Mouse (Mus musculus) intestine, embryonic 14.5 days (tissue): ENCODE results near the gene Ndc1. TPM values are rescaled to one million over a fixed set of nuclear protein-coding genes. Genes with fewer than 3 reads are reported as not detected.
"Not testable (repeated sequence)": the region's sequence is repeated elsewhere in the genome, so short reads cannot be mapped to it uniquely, and the experiment has no call there.

Experiments used
- ATAC-seq: fragments of 200-750 bp; cut with Nextera tagmentation; replicated peaks from 2 replicates; pipeline ENCODE4 v1.8.0; 2017; ENCODE audit warnings: low read depth, moderate number of reproducible peaks, moderate TSS enrichment, moderate library complexity; ENCODE audit not compliant: low FRiP score, low TSS enrichment
- DNase-seq: peaks from one replicate; pipeline ENCODE4 v3.0.0-alpha.2; 2018; ENCODE audit warnings: low spot score
- H3K27ac ChIP-seq: fragments of 300-500 bp; sonication (generic); 2 replicates; pipeline ENCODE4 v1.5.1; 2014; ENCODE audit warnings: low read depth, mild to moderate bottlenecking, control low read depth
- H3K27me3 ChIP-seq: fragments of 300-500 bp; sonication (generic); replicated peaks from 2 replicates; pipeline ENCODE4 v1.6.1; 2014; ENCODE audit warnings: low read length, control low read depth; ENCODE audit not compliant: control insufficient read depth, insufficient read depth
- H3K36me3 ChIP-seq: fragments of 300-500 bp; sonication (generic); 2 replicates; pipeline ENCODE4 v1.6.1; 2014; ENCODE audit warnings: low read length, control low read depth; ENCODE audit not compliant: control insufficient read depth, insufficient read depth
- H3K4me1 ChIP-seq: fragments of 300-500 bp; sonication (generic); replicated peaks from 2 replicates; pipeline ENCODE4 v1.6.1; 2014; ENCODE audit warnings: low read length, control low read depth, mixed read lengths; ENCODE audit not compliant: control insufficient read depth, insufficient read depth
- H3K4me2 ChIP-seq: fragments of 300-500 bp; sonication (generic); 2 replicates; pipeline ENCODE4 v1.6.1; 2014; ENCODE audit warnings: low read length
- H3K4me3 ChIP-seq: fragments of 300-500 bp; sonication (generic); 2 replicates; pipeline ENCODE4 v1.5.1; 2014; ENCODE audit warnings: low read depth, low read length, control low read depth, mixed read lengths
- H3K9ac ChIP-seq: fragments of 300-500 bp; sonication (generic); 2 replicates; pipeline ENCODE4 v1.6.1; 2014; ENCODE audit warnings: mild to moderate bottlenecking, low read length
- H3K9me3 ChIP-seq: fragments of 300-500 bp; sonication (generic); 2 replicates; pipeline ENCODE4 v1.6.1; 2016; ENCODE audit warnings: low read length, control low read depth; ENCODE audit not compliant: control insufficient read depth
- WGBS: fragments of 180-500 bp; shearing (Covaris S2); extraction: QIAGEN DNeasy Blood & Tissue Kit; methylation state at CpG from one replicate; pipeline ENCODE4 v1.1.7; 2014; 5-methylcytosine and 5-hydroxymethylcytosine counted together
- polyA plus RNA-seq: library from polyadenylated mRNA; unstranded; fragments of >200 nt; fragmentation: Nextera tagmentation; extraction: Ambion mirVana; gene quantifications from 2 replicates; pipeline ENCODE4 v1.2.1, GENCODE M21; 2014

Ndc1 gene
- polyA plus RNA-seq, 1 experiment from 2014 or later, result 41.2 TPM

- ATAC-seq, H3K27ac ChIP-seq, H3K9me3 ChIP-seq, H3K4me3 ChIP-seq, H3K4me1 ChIP-seq, H3K9ac ChIP-seq, H3K36me3 ChIP-seq, H3K27me3 ChIP-seq, DNase-seq, H3K4me2 ChIP-seq: not testable (repeated sequence)
- 41% methylated on average over 8 of the region's 8 CpGs for WGBS
These were observed 10.4 kb upstream of the Ndc1 start for GRCm38 (mm10) chr4:107357172-107357571.

- 0 out of 2 replicates have a peak, but pooled peaks cover 8% of the 10 kb centered on the region for H3K4me1 ChIP-seq
- ATAC-seq (no peak), DNase-seq (no peak)
- 85% methylated on average over 3 of the region's 3 CpGs for WGBS
- no peak overlapping the region for H3K9ac ChIP-seq
- no peak overlapping the region for H3K4me2 ChIP-seq
- no peak overlapping the region for H3K27ac ChIP-seq
- peaks cover 4% of the 10 kb centered on the region; the same call in 1 of the 2 replicates for H3K36me3 ChIP-seq
- no peaks in the 10 kb centered on the region for H3K9me3 ChIP-seq
- H3K4me3 ChIP-seq, result no peak overlapping the region
- no peaks in the 10 kb centered on the region for H3K27me3 ChIP-seq
These were observed 9.1 kb upstream of the Ndc1 start for GRCm38 (mm10) chr4:107358460-107358859.

GRCm38 (mm10) chr4:107360457-107361145 lies 7.0 kb upstream of the Ndc1 start:
- Histone ChIP-seq H3K4me3 (no peak overlapping the region), H3K4me2 (no peak overlapping the region), H3K9ac (no peak overlapping the region), H3K27me3 (no peaks in the 10 kb centered on the region), H3K9me3 (no peaks in the 10 kb centered on the region), H3K4me1 (no peaks in the 10 kb centered on the region), H3K36me3 (peaks cover 4% of the 10 kb centered on the region; the same call in 1 of the 2 replicates), H3K27ac (no peak overlapping the region)
- WGBS, result 86% methylated on average over 7 of the region's 7 CpGs
- DNase-seq (no peak), ATAC-seq (no peak)

- no peak overlapping the region for H3K9ac ChIP-seq
- WGBS, result 70% methylated on average over 4 of the region's 4 CpGs
- no peak for ATAC-seq
These were observed 4.8 kb upstream of the Ndc1 start for GRCm38 (mm10) chr4:107362755-107363154.

GRCm38 (mm10) chr4:107363573-107363972 lies 4.0 kb upstream of the Ndc1 start:
- no peak overlapping the region for H3K27ac ChIP-seq

More at GRCm38 (mm10) chr4:107362755-107363154, 4.8 kb upstream of the Ndc1 start:
- no peaks in the 10 kb centered on the region for H3K27me3 ChIP-seq
- DNase-seq, result no peak
- H3K4me3 ChIP-seq, result no peak overlapping the region
- peaks cover 4% of the 10 kb centered on the region; the same call in 1 of the 2 replicates for H3K36me3 ChIP-seq
- H3K4me2 ChIP-seq, result no peak overlapping the region
- H3K9me3 ChIP-seq, result no peaks in the 10 kb centered on the region
- H3K4me1 ChIP-seq, result no peaks in the 10 kb centered on the region
- H3K27ac ChIP-seq, result no peak overlapping the region

GRCm38 (mm10) chr4:107364190-107364639 lies 3.4 kb upstream of the Ndc1 start:
- ATAC-seq (no peak), DNase-seq (no peak)
- 74% methylated on average over 5 of the region's 5 CpGs for WGBS

More at GRCm38 (mm10) chr4:107363573-107363972, 4.0 kb upstream of the Ndc1 start:
- H3K36me3 ChIP-seq, result peaks cover 4% of the 10 kb centered on the region; the same call in 1 of the 2 replicates
- DNase-seq, result no peak
- H3K9ac ChIP-seq, result no peak overlapping the region
- ATAC-seq, result no peak
- no peak overlapping the region for H3K4me3 ChIP-seq
- no peaks in the 10 kb centered on the region for H3K27me3 ChIP-seq
- H3K9me3 ChIP-seq, result no peaks in the 10 kb centered on the region
- no peak overlapping the region for H3K4me2 ChIP-seq
- peaks cover 2% of the 10 kb centered on the region for H3K4me1 ChIP-seq
- 79% methylated on average over 6 of the region's 6 CpGs for WGBS

GRCm38 (mm10) chr4:107366408-107366807 lies 1.2 kb upstream of the Ndc1 start:
- H3K4me1 ChIP-seq, H3K9ac ChIP-seq, H3K4me3 ChIP-seq, H3K27ac ChIP-seq, H3K27me3 ChIP-seq, H3K4me2 ChIP-seq, H3K9me3 ChIP-seq, ATAC-seq, DNase-seq: not testable (repeated sequence)
- peaks cover 19% of the 10 kb centered on the region for H3K36me3 ChIP-seq

More at GRCm38 (mm10) chr4:107364190-107364639, 3.4 kb upstream of the Ndc1 start:
- H3K4me3 ChIP-seq, result no peak overlapping the region
- H3K36me3 ChIP-seq, result peaks cover 4% of the 10 kb centered on the region; the same call in 1 of the 2 replicates
- no peak overlapping the region for H3K4me2 ChIP-seq
- H3K4me1 ChIP-seq, result peaks cover 8% of the 10 kb centered on the region
- no peaks in the 10 kb centered on the region for H3K9me3 ChIP-seq
- H3K9ac ChIP-seq, result no peak overlapping the region
- no peak overlapping the region for H3K27ac ChIP-seq
- no peaks in the 10 kb centered on the region for H3K27me3 ChIP-seq

GRCm38 (mm10) chr4:107372304-107372703 lies 4.7 kb downstream of the Ndc1 start:
- no peak overlapping the region for H3K9ac ChIP-seq
- H3K4me2 ChIP-seq, result no peak overlapping the region
- no peak overlapping the region for H3K4me3 ChIP-seq
- ATAC-seq, result no peak
- no peaks in the 10 kb centered on the region for H3K9me3 ChIP-seq
- DNase-seq, result no peak
- no peak overlapping the region for H3K27ac ChIP-seq
- no peaks in the 10 kb centered on the region for H3K27me3 ChIP-seq
- H3K4me1 ChIP-seq, result peaks cover 9% of the 10 kb centered on the region
- H3K36me3 ChIP-seq, result peaks cover 69% of the 10 kb centered on the region
- 76% methylated on average over 2 of the region's 2 CpGs for WGBS

GRCm38 (mm10) chr4:107374677-107375076 lies 7.1 kb downstream of the Ndc1 start:
- Histone ChIP-seq H3K27me3 (no peaks in the 10 kb centered on the region), H3K9me3 (no peaks in the 10 kb centered on the region), H3K4me1 (no peaks in the 10 kb centered on the region), H3K36me3 (peaks cover 82% of the 10 kb centered on the region), H3K4me3 (no peak overlapping the region), H3K4me2 (no peak overlapping the region), H3K9ac (no peak overlapping the region), H3K27ac (no peak overlapping the region)
- no peak for DNase-seq
- WGBS, result 72% methylated on average over 4 of the region's 4 CpGs
- no peak for ATAC-seq
